Mouse (Mus musculus) spleen, adult 2 months (tissue): Measurements from ENCODE around the gene Limch1.

Source experiments
- CTCF ChIP-seq: fragments of 200-500 bp; IDR thresholded peaks from 2 replicates; pipeline ENCODE4 v1.5.1; 2011; ENCODE audit warnings: mild to moderate bottlenecking, inconsistent platforms; ENCODE audit not compliant: insufficient read depth, insufficient read length, insufficient replicate concordance; ENCODE audit errors: extremely low read depth
- POLR2A ChIP-seq: fragments of 200-500 bp; IDR thresholded peaks from 2 replicates; pipeline ENCODE4 v1.6.1; 2011; ENCODE audit warnings: low read depth, low read length, inconsistent platforms

DNA sequence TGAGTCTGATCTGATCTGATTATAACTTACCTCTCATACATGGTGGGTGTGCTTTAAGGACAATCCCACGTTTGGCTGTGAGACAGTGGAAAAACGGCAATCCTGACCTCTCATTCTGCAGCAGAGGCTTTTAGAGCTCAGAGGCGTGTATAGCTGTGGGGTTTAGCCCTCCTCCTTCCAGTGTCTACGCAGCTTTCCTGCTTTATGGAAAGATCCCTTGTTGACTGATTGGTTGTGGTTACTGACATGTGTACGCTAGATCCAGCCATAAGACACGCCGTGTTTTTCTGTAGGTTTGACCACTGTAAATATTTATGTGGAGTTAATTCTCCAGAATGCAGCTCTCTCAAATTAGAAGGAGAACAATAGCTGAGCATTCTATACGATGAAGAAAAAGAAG lies 81.2 kb downstream of the Limch1 start:
- TF ChIP-seq CTCF (no peak), POLR2A (no peak)
